ENCODE assay signal across 9 mouse cellular contexts in the genomic region with DNA sequence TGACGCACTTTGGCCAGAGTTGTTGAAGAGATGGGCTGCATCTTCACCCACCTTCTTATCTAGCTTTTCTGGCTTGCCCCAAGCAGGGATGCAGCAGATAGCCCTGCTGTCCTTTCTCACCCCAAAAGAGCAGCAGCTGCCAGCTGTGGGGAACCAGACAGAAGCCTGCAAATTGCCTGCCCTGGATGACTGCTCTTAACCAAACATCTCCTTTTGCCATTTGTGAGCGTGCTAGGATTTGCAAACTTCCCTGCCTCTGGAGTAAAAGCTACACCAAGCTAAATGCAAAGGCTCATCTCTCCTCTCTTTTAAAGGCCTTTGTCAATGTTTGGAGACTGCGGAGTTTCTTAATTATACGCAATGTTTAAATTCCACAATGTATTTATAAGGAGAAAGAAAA.
DNase-seq lines count a peak whose midpoint lies in the region; ATAC-seq and TF ChIP-seq lines count a peak whose summit lies in the region.
"Had no signal": no experiment of that assay in that cellular context is flagged by ENCODE, and none has a peak within 500 bp of the region (broad histone marks: within the 10 kb centered on the region; RNA-seq: fewer than 3 reads in every experiment).

No protein-coding gene starts in this region.

- no peaks in the 10 kb centered on the region for H3K9me3 ChIP-seq in heart, embryonic 14.5 days (ENCODE audit: control insufficient read depth, low read length)
- H3K9me3 ChIP-seq in heart, postnatal 0 days (replicated peaks; ENCODE audit: control insufficient read depth, low read length): no peaks in the 10 kb centered on the region
- no peaks in the 10 kb centered on the region for H3K9me3 ChIP-seq in liver, embryonic 13.5 days (replicated peaks)

- peaks cover 13 to 53% of the 10 kb centered on the region in 2 experiments for H3K4me1 ChIP-seq in heart, embryonic 14.5 days (ENCODE audit: control insufficient read depth in 2 of 2, insufficient read depth in 2 of 2, low read length in 2 of 2)
- peaks cover 25% of the 10 kb centered on the region; the same call in 1 of the 2 replicates for H3K4me1 ChIP-seq in brown adipose tissue, adult 24 weeks (ENCODE audit: control insufficient read depth, insufficient read depth, insufficient read length, low read length)
- H3K4me1 ChIP-seq in heart, postnatal 0 days (ENCODE audit: control insufficient read depth, insufficient read depth): peaks cover 57% of the 10 kb centered on the region
- peaks cover 15% of the 10 kb centered on the region for H3K4me1 ChIP-seq in liver, embryonic 13.5 days (replicated peaks)

- intact Hi-C loops in heart, postnatal 25 days (cut with DNase I): loop anchor here (5.0 kb wide), 2 partner anchors 45 to 85 kb away; no protein-coding TSS in a partner anchor

- peak overlapping the region; percentile 89 for H3K9ac ChIP-seq in heart, embryonic 14.5 days (ENCODE audit: low read length)
- peak overlapping the region; percentile 95 for H3K9ac ChIP-seq in heart, postnatal 0 days (replicated peaks; ENCODE audit: low read depth, low read length)
- no peak overlapping the region for H3K9ac ChIP-seq in liver, embryonic 13.5 days

- H3K4me3 ChIP-seq in heart, embryonic 14.5 days (ENCODE audit: control insufficient read depth in 1 of 2, insufficient read depth in 1 of 2, low read depth in 1 of 2, low read length in 2 of 2): peak overlapping the region; percentile 45 to 62
- H3K4me3 ChIP-seq in brown adipose tissue, adult 24 weeks (ENCODE audit: insufficient read depth, low read depth, low read length): peak overlapping the region; percentile 28
- peak overlapping the region; percentile 86 for H3K4me3 ChIP-seq in heart, postnatal 0 days (ENCODE audit: low read depth, low read length)
- H3K4me3 ChIP-seq in liver, embryonic 13.5 days (replicated peaks): 0 out of 2 replicates have a peak overlapping the region, but pooled peaks have one; percentile 58

- no peak for TF ChIP-seq EP300 in heart, postnatal 0 days (IDR thresholded peaks at IDR 0.05; ENCODE audit: low read depth)

- ATAC-seq in heart, embryonic 14.5 days (ENCODE audit: insufficient number of reproducible peaks, insufficient read depth, low FRiP score, low read depth): no peak
- no peak for ATAC-seq in heart, postnatal 0 days (ENCODE audit: insufficient read depth, low read depth)
- ATAC-seq in liver, embryonic 13.5 days (ENCODE audit: low read depth): no peak
- no peak for ATAC-seq in CD4-positive, CD25-positive, alpha-beta regulatory T cell, adult 4 months

- H3K27ac ChIP-seq in heart, embryonic 14.5 days (replicated peaks in 1 of 2; ENCODE audit: control insufficient read depth in 1 of 2, insufficient read depth in 1 of 2, low read depth in 2 of 2, low read length in 2 of 2): peak overlapping the region; percentile 32 to 87; a peak in 3 of 4 replicates
- H3K27ac ChIP-seq in brown adipose tissue, adult 24 weeks (replicated peaks; ENCODE audit: low read depth, low read length): no peak overlapping the region; the same call in 1 of the 2 replicates
- peak overlapping the region; percentile 96 for H3K27ac ChIP-seq in heart, postnatal 0 days (ENCODE audit: low read depth)
- H3K27ac ChIP-seq in liver, embryonic 13.5 days: no peak overlapping the region

- H3K27me3 ChIP-seq in heart, embryonic 14.5 days (ENCODE audit: control insufficient read depth, insufficient read depth, low read length): no peaks in the 10 kb centered on the region
- no peaks in the 10 kb centered on the region for H3K27me3 ChIP-seq in heart, postnatal 0 days (ENCODE audit: control insufficient read depth, insufficient read depth, low read length)
- peaks cover 44% of the 10 kb centered on the region for H3K27me3 ChIP-seq in liver, embryonic 13.5 days

- no peaks in the 10 kb centered on the region for H3K36me3 ChIP-seq in heart, embryonic 14.5 days (ENCODE audit: control insufficient read depth, insufficient read depth, low read length)
- H3K36me3 ChIP-seq in heart, postnatal 0 days (replicated peaks; ENCODE audit: control insufficient read depth, insufficient read depth, low read length): no peaks in the 10 kb centered on the region
- H3K36me3 ChIP-seq in liver, embryonic 13.5 days: no peaks in the 10 kb centered on the region

- peak overlapping the region; percentile 68 for H3K4me2 ChIP-seq in heart, embryonic 14.5 days (ENCODE audit: low read length)
- peak overlapping the region; percentile 84 for H3K4me2 ChIP-seq in heart, postnatal 0 days (ENCODE audit: low read depth, low read length)
- peak overlapping the region; percentile 56 for H3K4me2 ChIP-seq in liver, embryonic 13.5 days

- no peak for DNase-seq in heart, postnatal 25 days (ENCODE audit: low spot score)
- DNase-seq in heart, postnatal 0 days (ENCODE audit: low spot score): no peak
- DNase-seq in liver, embryonic 13.5 days: no peak
- DNase-seq in T-cell, adult 2 months (ENCODE audit: low spot score): no peak
- no peak for DNase-seq in urinary bladder, postnatal 4 days (ENCODE audit: low spot score in 2 of 2)
- DNase-seq: cerebellum, adult 11 months had no signal

- 53% methylated on average over 4 of the region's 4 CpGs for WGBS in heart, embryonic 14.5 days
- WGBS in heart, postnatal 0 days: 36% methylated on average over 4 of the region's 4 CpGs
- WGBS in liver, embryonic 13.5 days (ENCODE audit: insufficient replicate concordance): 56% methylated on average over 4 of the region's 4 CpGs

- TF ChIP-seq CTCF in heart, postnatal 0 days (IDR thresholded peaks at IDR 0.05; ENCODE audit: low read depth): no peak

Comparison
In these comparisons a context has a peak if more than half of its experiments do, and no peak if none do; other contexts are left out.
1. H3K27ac ChIP-seq: peak in heart, embryonic 14.5 days (2 of 2) and heart, postnatal 0 days (single experiment); none in brown adipose tissue, adult 24 weeks (single experiment) and liver, embryonic 13.5 days (single experiment).
2. H3K4me3 ChIP-seq: peak in every context shown above with its lines; median percentile 86 in heart, postnatal 0 days; 58 in liver, embryonic 13.5 days; 54 in heart, embryonic 14.5 days; 28 in brown adipose tissue, adult 24 weeks.
3. Peak in every context shown above with its lines, with median percentiles within 50 percentile points of each other: H3K4me2 ChIP-seq.